Mouse (Mus musculus) NIH3T3 (cell line): Measurements from ENCODE around the gene Trank1.

Experiments
- DNase-seq: peaks from one replicate; pipeline ENCODE4 v3.0.0-alpha.2; 2012; ENCODE audit warnings: low read depth

Trank1 gene

DNA sequence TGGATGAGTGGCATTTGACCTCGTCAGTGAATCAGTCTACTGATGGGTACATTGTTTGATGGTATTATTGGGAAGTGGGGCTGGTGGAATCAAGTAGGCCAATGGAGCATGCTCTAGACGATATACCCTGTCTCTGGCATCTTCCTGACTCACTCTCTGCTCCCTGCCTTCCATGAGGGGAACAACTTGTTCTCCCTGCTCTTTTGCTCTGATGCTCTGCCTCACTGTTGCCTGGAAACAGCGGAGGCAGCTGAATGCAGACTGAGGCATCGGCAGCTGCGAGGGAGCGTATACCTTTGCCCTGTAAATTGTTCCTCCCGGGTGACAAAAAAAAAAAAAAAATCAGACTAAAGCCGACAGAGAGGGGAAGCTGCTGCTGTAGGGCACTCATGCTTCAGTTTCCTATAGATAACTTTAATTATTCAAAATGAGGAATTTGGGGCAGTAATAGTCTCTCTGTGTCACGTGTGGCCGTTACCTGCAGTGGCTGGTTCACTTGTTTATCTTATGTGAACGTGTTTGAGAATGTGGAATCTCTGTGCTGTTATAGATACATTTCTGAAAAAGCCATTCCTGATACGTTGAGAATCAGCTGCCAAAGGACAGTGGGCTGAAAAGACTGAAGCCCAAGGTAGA lies 9.2 kb upstream of the Trank1 start:
- DNase-seq, result no peak

DNA sequence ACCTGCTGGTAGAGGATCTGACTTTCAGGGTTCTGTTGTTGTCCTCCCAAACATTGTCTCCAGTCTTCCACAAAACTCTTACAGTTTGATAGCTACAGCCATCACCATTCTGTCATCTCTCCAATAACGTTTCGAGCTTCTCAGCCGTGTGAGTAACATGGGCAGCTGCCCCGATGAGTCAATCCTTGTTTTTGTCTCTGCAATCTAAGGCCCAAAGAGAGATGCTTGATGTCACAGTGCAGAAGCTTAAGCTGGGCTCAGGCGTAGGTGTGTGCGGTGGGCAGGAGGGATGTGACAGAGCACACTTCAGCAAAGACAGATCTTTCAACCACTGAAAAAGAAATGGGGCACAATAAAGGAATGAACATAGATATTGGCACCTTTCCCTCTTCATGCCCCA lies 7.5 kb upstream of the Trank1 start:
- no peak for DNase-seq

DNA sequence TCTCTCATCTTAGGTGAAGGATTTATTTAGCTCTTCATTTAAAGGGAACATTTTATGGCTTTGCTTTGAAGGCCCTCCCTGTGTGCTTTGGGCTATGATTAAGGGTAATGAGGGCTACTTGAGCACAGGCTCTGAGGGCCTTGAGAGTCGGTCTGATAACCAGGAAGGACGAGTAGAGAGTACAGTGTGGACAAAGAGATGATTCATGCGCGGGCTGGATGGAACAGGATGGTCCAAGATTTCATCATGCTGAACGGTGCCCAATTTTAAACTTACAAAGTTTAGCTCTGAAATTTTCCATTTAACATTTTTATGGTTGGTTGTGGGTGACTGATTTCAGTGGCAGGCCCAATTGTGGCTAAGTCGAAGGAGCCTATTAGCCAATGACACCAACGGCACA lies 5.4 kb upstream of the Trank1 start:
- DNase-seq, result no peak

DNA sequence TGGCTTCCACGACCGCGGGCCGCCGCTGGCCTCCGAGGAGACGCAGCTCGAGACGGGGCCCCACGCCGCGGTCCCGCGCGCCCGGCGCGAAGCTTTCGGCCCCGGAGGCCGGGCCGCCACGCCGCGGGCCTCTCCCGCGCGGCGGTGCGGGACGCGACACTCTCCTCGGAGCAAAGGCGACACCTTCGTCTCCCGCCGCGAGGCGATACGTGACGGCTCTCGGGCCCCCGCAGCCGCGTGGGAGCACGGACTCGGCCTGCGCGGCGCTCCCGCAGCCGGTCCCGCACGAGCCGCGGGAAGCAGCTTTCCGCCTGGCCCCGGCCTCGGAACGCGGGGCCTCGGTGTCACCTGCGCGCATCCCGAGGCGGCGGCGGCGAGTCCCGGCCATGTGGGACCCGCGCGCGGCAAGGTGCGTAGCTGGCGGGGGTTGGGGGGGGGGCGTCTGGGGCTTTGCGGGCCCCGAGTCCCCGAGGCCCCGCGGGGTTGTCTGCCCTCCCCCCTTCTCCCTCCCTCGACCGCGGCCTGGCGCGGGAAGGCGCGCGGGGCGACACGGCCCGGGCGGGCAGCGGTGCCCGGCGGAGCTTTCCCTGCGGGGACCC lies 403 bp downstream of the Trank1 start:
- DNase-seq, result no peak

DNA sequence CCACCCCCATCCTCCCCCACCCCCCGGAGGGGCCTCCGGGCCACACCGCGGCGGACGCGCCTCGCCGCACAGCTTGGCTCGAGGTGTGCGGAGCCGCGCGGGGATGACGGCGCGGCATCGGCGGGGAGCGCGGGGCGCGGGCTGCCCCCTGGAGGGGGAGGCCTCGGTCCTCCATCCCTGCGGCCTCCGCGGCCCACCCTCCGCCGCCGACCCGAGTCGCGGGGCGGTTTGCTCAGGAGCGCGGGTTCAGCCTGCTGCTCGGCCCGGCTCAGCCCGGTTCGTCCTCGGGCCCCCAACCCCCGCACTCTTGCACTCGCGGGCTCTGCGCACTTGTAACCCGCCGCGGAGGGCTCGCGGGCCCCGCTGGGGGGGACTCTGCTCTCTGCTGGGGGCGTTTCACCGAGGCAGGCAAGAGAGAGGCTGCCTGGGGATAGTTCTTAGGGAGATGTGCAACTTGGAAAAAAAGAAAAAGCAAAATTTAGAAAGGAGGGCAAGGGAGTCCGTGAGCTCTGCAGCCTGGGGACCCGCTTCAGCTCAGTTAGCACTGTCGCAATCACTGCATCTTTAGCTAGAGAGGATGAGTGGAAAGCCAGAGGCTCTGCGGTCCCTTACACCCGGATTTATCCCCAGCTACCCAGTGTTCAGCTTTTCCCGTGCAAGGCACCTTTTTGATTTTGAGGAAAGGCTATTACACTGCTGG lies 1.1 kb downstream of the Trank1 start:
- DNase-seq, result no peak

DNA sequence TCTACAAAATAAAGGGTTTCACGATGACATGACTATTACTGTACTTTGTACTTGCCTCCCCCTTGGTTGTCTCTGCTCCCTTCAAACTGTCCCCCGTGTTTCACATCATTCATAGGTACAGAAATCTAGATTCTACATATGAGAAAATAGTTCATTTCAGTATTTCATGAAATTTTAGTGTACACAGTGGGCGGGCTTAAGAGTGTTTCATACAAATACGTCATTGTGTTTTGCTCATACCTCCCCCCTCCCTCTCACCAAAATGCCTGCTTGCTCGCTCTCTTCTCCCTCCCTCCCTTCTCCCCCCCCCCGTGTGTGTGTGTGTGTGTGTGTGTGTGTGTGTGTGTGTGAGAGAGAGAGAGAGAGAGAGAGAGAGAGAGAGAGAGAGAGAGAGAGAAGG lies 1.8 kb downstream of the Trank1 start:
- DNase-seq, result no peak

DNA sequence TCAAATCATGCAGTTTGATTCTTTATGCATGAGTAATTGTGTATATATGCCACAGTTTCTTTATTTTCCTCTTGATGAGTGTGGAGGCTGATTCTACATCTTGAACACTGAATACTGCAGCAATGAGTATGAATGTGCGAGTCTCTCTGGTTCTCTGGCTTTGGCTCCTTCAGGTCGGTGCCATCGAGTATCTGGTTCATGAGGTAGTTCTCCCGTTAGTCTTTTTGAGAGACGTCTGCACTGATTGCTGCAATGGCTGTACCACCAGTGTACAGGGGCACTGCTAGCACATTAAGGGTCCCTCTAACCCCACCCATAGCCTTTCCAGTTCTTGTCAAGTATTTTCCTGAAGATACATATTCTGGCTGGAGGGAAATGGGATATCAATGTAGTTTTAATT lies 2.3 kb downstream of the Trank1 start:
- DNase-seq, result no peak

DNA sequence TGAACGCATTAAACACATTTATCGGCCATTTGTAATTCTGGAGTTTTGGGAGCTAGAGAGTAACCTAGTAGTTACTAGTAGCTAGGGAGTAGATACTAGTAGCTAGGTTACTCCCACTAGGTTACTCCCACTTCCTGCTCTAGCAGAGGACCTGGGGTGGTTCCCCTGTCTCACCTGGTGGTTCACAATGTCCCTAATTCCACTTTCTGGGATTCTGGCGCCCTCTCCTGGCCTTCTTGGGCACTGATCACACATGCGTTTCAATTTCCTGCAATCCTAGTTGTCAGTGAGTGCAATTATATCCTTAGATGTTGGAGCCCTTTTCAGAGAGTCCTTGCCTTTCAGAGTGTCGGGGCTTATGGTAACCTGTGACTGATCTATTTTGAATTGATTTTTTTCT lies 2.7 kb downstream of the Trank1 start:
- peak; percentile 50 for DNase-seq

DNA sequence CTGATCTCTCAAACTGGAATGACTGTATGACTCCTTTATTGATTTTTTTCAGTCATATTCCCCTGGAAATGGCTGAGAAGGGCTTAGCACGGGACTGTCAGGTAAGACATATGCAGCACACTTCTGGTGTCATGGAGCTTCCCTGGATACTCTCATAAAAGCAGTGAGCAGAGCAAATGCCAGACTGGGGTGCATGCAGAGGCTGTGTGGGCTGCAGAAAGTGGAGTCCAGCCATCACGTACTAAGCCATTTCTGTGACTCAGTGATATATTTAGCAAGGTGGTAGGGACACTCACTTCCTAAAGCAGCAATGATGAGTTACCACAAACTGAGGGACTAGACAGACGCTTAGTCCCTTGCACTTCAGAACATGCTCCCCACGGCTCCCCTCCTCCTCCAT lies 9.4 kb downstream of the Trank1 start:
- no peak for DNase-seq

DNA sequence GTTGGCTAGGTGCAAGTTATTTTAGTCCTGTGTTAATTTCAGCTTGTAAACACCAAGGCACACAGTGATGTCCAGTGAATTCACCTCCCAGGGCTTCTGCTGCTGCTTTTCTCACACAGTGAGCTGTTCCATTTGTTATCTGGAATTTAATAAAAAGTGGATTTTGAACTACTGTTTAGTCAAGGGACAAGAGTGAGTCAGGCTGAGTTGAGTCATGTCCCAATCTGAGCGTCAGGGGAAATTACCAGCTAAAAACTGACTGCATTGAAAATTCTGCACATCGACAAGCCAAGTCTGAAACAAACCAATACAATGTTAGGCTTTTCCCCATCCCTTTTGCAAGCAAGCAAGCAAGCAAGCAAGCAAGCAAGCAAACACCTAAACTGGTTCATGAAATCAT lies 13.3 kb downstream of the Trank1 start:
- peak; percentile 10 for DNase-seq

DNA sequence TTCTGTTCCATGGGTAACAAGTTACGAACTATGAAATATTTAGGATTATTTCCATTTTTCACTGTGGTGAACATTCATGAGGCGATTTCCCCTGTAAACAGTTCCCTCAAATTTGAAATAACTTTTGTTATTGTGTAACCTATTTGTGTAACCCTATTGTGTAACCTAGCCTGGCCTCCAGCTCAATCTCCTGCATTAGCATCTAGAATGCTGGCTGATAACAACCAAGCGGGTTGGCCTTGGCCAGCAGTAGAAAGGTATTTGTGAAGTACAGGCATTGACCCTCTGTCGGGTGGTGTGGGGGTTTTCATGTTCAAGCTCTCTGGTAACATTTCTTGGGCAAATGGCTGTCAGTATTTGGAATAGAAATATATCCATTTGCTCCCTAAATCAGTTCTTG lies 18.3 kb downstream of the Trank1 start:
- DNase-seq, result no peak

DNA sequence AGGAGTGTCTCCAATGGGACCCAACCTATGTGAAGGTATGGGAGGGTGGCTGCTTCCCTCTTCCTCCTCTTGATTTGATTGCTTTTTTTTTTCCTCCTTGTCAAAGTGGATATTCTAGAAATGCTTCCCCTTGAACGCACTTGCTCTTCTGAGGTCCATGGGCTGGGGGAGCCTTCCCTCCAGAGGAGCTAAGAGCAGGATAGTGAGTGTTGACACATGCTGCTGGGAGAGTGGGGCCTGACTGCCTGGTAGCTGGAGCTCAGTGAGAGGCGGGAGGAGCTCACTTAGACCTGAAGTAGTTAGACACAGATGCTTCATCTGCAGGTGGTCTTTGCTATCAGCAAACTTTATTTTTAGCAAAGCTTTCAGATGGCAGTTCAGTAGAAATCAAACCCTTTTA lies 22.3 kb downstream of the Trank1 start:
- DNase-seq, result no peak

DNA sequence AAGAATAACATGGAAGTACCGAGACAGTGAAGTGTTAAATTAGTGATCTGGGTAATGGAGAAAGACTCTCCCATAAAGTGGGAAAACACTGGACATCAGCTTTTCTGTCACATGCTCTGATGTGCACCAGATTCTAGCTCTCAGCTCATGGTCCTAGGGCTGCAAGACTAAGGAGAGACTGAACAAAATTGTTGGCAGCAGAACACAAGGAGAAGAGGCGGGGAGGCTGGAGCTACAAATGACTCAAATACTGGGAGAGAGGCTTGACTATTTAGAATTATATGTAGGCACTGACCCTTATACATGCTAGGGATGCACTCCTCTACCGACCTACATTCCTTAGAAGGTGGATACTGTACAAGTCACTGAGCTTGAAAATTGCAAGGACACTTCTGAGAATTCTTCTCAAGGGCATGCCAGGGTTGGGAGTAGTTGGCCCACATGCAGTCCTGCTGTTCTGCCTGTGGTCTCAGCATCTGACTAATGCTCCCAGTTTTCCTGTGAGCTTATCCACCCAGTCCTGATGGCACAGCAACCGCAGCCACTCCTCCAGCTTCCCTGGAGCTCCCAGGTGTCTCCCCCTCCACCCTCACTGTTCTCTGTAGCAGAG lies 23.1 kb downstream of the Trank1 start:
- DNase-seq, result no peak

DNA sequence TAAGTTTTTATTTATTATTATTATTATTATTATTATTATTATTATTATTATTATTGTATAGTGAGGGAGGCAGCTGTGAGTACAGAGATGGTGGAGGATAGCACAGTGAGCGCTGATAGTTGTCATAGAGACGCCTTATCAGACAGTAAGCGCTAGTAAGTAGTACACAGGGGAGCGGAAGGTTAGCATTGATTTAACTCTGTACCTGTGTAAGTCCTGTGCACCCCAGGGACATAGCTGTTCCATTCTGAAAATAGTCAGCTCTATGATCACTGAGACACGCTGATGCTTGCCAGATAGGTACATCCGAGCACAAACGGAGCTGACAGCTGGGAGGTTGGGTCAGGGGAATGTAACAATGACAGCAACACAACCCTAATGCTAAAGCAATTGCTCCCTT lies 39.7 kb downstream of the Trank1 start:
- no peak for DNase-seq

DNA sequence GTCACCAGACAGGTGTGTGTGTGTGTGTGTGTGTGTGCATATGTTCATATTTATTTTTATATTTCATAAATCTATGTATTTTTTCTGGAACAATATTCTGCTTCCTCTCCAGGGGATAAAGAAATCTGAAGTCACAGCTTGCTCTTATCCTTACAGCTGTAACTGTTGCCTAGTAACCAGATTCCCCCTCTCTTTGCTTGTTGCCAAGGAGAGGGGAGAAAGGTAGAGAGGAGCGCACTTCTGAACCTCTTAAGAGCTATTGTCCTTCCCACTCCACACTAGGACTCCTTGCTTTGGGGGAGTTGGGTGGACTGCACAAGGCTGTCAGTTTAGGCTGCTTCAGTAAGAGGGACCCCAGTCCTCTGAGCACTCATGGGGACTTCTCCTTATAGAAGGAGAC lies 40.1 kb downstream of the Trank1 start:
- no peak for DNase-seq

DNA sequence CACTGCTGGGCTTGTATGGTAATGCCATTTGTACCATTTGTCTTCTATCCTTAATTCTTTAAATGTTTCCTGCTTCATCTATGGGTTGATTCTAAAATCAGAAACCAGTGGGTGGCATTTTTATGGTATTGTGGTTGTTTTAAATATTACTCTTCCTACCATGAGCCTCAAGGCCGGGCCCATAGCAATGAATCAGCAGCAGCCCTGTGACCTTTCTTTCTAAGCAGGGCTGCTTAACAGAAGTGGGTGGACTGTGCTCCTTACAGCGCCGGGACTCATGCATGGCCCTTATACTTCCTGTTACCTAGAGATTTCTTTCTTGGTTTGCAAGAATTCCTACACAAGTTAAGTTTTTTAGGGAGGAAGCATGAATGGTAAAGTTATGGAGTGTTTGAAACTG lies 41.1 kb downstream of the Trank1 start:
- no peak for DNase-seq

DNA sequence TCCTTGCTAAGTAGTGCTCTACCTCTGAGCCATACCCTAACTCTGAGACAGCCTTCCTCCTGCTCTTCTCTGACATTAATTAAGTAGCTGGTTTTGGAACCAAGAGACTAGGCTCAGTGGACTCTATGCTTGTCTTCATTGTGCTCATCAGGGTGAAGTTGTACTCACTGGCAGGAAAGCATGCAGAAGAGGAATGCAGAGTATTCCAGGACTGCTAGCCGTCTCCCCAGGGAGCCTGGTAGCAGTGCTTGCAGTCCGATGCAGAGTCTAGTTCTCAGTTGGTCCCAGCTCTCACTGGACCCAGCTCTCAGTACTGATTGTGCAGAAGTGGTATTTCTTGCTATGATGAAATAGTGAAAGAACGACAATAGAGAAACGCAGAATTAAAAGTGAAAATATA lies 43.5 kb downstream of the Trank1 start:
- DNase-seq, result no peak

DNA sequence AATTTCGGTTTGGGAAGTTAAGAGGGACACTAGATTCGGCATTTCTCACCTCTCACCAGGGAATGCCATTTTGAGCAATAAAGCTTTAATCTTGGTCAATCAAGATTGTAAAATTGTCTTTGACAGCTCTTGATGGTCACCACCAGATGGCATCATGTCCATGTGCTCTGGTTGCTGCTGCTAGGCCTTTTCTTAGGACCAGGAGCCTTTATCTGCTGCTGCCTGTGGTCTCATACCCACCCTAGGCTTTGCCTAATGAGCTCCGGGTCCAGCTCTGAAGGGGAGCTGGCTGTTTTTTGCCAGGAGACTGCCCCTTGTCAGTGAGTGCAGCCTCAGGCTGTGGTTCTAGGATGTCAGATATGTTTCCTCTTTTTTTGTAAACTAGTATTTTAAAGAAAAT lies 44.8 kb downstream of the Trank1 start:
- DNase-seq, result peak; percentile 21

DNA sequence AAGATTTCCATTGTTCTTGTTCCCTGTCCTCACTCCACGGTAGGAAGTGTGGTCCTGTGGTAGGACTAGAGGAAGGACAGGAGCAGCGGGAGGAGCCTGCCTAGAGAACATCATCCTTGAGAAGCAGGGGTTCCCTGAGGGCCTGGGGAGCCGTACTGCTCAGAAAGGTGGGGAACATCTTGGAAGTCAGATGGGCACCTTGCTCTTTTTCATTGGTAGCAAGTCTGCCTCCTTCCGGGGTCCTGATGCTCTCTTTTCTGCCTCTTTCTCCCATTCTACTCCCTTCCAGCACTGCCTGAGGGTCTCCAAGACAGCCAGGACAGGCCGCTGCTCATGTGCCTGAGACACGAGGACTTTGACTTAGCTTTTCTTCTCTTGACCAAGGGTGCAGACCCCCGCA lies 52.1 kb downstream of the Trank1 start:
- no peak for DNase-seq

DNA sequence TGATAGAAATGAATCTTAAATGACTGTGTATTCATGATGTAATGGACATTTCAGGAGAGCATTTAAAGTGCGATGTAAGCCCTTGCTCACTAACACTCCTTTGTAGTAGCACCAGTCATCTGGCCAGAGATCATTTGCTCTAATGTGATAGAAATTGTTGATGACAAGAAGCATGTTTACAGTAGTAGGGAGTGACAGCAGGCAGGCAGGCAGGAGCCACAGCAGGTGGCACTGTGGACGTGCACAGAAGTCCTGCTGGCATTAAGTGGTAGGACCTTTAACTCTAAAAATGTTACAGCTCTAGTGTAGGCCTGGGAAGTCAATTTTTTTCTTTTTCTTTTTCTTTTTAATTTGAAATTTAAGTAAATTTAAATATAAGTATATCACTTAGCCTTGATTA lies 56.2 kb downstream of the Trank1 start:
- DNase-seq, result no peak

DNA sequence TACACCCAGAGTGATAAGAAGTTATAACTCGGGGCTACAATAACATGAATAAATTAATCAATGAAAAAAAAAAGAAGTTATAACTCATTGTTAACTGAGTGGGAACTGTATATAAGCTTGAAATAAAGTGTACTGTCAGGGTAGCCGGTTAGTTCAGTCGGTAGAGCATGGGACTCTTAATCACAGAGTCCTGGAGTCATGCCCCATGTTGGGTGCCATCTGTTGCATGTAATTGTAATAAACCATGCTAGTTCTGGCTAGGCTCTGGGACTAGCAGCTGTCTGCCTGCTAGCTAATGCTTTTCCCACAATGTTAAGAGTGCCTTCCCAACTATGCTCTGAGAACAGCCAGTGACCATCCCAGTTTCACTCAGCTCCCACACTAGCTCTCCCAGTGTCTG lies 60.5 kb downstream of the Trank1 start:
- no peak for DNase-seq

DNA sequence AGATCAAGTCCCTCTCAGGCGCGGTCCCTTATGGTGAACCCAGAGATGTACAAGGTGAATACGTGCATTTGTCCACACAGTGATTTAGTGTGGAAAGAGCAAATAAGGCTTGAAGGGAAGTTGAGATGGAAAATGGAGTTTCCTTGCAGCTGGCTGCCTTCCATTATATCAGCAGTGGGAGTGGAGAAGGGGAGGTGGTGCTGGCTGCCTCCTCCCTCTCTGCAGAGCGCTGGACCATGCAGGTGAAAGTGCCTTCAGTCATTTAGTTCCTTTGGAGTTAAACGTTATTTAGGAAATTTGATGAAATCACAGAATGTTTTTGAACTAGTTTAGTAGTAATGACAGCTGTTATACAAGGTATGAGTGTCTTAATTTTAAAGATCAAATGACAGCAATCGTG lies 66.3 kb downstream of the Trank1 start:
- DNase-seq, result no peak
